In genomic region chr7:40245188-40245587, GRCm38 (mm10) we compare ENCODE assay signal across 27 mouse cellular contexts.
DNase-seq lines count a peak whose midpoint lies in the region; ATAC-seq lines count a peak whose summit lies in the region.
"Had no signal": no experiment of that assay in that cellular context is flagged by ENCODE, and none has a peak within 500 bp of the region (broad histone marks: within the 10 kb centered on the region; RNA-seq: fewer than 3 reads in every experiment).

No protein-coding gene starts in this region.

- no peaks in the 10 kb centered on the region for H3K9me3 ChIP-seq in hindbrain, embryonic 16.5 days (ENCODE audit: control insufficient read depth, low read length)
- no peaks in the 10 kb centered on the region for H3K9me3 ChIP-seq in hindbrain, embryonic 14.5 days (ENCODE audit: control insufficient read depth, low read length)
- peaks cover 21% of the 10 kb centered on the region for H3K9me3 ChIP-seq in megakaryocyte, embryonic 14.5 days
- H3K9me3 ChIP-seq in neural tube, embryonic 14.5 days (ENCODE audit: control insufficient read depth, low read length), result no peaks in the 10 kb centered on the region
- H3K9me3 ChIP-seq: embryonic facial prominence, embryonic 10.5 days; embryonic facial prominence, embryonic 12.5 days; forebrain, embryonic 10.5 days; forebrain, embryonic 12.5 days had no signal

- H3K27ac ChIP-seq in hindbrain, embryonic 16.5 days (ENCODE audit: low read depth, low read length), result no peak overlapping the region
- no peak overlapping the region for H3K27ac ChIP-seq in hindbrain, embryonic 14.5 days
- no peak overlapping the region for H3K27ac ChIP-seq in neural tube, embryonic 14.5 days (ENCODE audit: low read depth, low read length)
- H3K27ac ChIP-seq: embryonic facial prominence, embryonic 10.5 days; embryonic facial prominence, embryonic 12.5 days; forebrain, embryonic 10.5 days; forebrain, embryonic 12.5 days had no signal

- H3K27me3 ChIP-seq in hindbrain, embryonic 16.5 days (replicated peaks; ENCODE audit: control insufficient read depth, insufficient read depth, low read length), result no peaks in the 10 kb centered on the region
- H3K27me3 ChIP-seq in hindbrain, embryonic 14.5 days (ENCODE audit: control insufficient read depth, insufficient read depth, low read length), result no peaks in the 10 kb centered on the region
- no peaks in the 10 kb centered on the region for H3K27me3 ChIP-seq in megakaryocyte, embryonic 14.5 days (replicated peaks)
- H3K27me3 ChIP-seq in neural tube, embryonic 14.5 days (ENCODE audit: control insufficient read depth, insufficient read depth, low read length), result no peaks in the 10 kb centered on the region
- H3K27me3 ChIP-seq: CH12.LX; embryonic facial prominence, embryonic 12.5 days; forebrain, embryonic 12.5 days; Patski had no signal

- H3K36me3 ChIP-seq in hindbrain, embryonic 16.5 days (ENCODE audit: control insufficient read depth, insufficient read depth, low read length), result no peaks in the 10 kb centered on the region
- no peaks in the 10 kb centered on the region for H3K36me3 ChIP-seq in hindbrain, embryonic 14.5 days (replicated peaks; ENCODE audit: control insufficient read depth, insufficient read depth)
- no peaks in the 10 kb centered on the region for H3K36me3 ChIP-seq in megakaryocyte, embryonic 14.5 days (replicated peaks; ENCODE audit: low read length)
- H3K36me3 ChIP-seq in neural tube, embryonic 14.5 days (ENCODE audit: control insufficient read depth, insufficient read depth, low read length), result no peaks in the 10 kb centered on the region
- H3K36me3 ChIP-seq: embryonic facial prominence, embryonic 10.5 days; embryonic facial prominence, embryonic 12.5 days; forebrain, embryonic 10.5 days; forebrain, embryonic 12.5 days; G1E had no signal

- peak; percentile 54; the same call in 1 of the 2 replicates for ATAC-seq in hindbrain, embryonic 16.5 days
- no peak for ATAC-seq in hindbrain, embryonic 14.5 days (ENCODE audit: low FRiP score)
- no peak for ATAC-seq in megakaryocyte, adult 5-6 weeks (ENCODE audit: poor library complexity, severe bottlenecking)
- peak; percentile 76 for ATAC-seq in neural tube, embryonic 14.5 days (ENCODE audit: low read depth)
- ATAC-seq: activated CD4-positive, CD25-positive, alpha-beta regulatory T cell, adult 4 months; CD4-positive, CD25-positive, alpha-beta regulatory T cell, adult 4 months; forebrain, embryonic 14.5 days; Patski had no signal

- H3K4me2 ChIP-seq in hindbrain, embryonic 16.5 days (ENCODE audit: low read length), result no peak overlapping the region
- H3K4me2 ChIP-seq in hindbrain, embryonic 14.5 days (replicated peaks), result no peak overlapping the region
- H3K4me2 ChIP-seq in neural tube, embryonic 14.5 days (ENCODE audit: low read depth, low read length), result no peak overlapping the region
- H3K4me2 ChIP-seq: embryonic facial prominence, embryonic 12.5 days; forebrain, embryonic 12.5 days had no signal

- 72% methylated on average over 8 of the region's 8 CpGs for WGBS in hindbrain, embryonic 16.5 days
- 81% methylated on average over 8 of the region's 8 CpGs for WGBS in hindbrain, embryonic 14.5 days
- WGBS in neural tube, embryonic 14.5 days, result 74% methylated on average over 8 of the region's 8 CpGs

- no peak overlapping the region for H3K9ac ChIP-seq in hindbrain, embryonic 16.5 days (ENCODE audit: low read depth, low read length)
- H3K9ac ChIP-seq in hindbrain, embryonic 14.5 days, result no peak overlapping the region
- H3K9ac ChIP-seq in neural tube, embryonic 14.5 days (replicated peaks; ENCODE audit: low read depth, low read length), result no peak overlapping the region
- H3K9ac ChIP-seq: embryonic facial prominence, embryonic 12.5 days; forebrain, embryonic 12.5 days had no signal

- no peaks in the 10 kb centered on the region for H3K4me1 ChIP-seq in hindbrain, embryonic 16.5 days (ENCODE audit: control insufficient read depth, insufficient read depth, low read depth, low read length)
- H3K4me1 ChIP-seq in hindbrain, embryonic 14.5 days (replicated peaks; ENCODE audit: control insufficient read depth, insufficient read depth, low read length), result no peaks in the 10 kb centered on the region
- no peaks in the 10 kb centered on the region for H3K4me1 ChIP-seq in megakaryocyte, embryonic 14.5 days
- no peaks in the 10 kb centered on the region for H3K4me1 ChIP-seq in neural tube, embryonic 14.5 days (ENCODE audit: control insufficient read depth, insufficient read depth, low read length)
- H3K4me1 ChIP-seq: embryonic facial prominence, embryonic 10.5 days; embryonic facial prominence, embryonic 12.5 days; forebrain, embryonic 10.5 days; forebrain, embryonic 12.5 days had no signal

- H3K4me3 ChIP-seq in hindbrain, embryonic 16.5 days (ENCODE audit: low read length), result no peak overlapping the region
- H3K4me3 ChIP-seq in hindbrain, embryonic 14.5 days (replicated peaks; ENCODE audit: low read length), result no peak overlapping the region
- H3K4me3 ChIP-seq in megakaryocyte, embryonic 14.5 days (replicated peaks), result peak overlapping the region; percentile 54
- no peak overlapping the region for H3K4me3 ChIP-seq in neural tube, embryonic 14.5 days (ENCODE audit: low read depth, low read length)
- H3K4me3 ChIP-seq: embryonic facial prominence, embryonic 10.5 days; embryonic facial prominence, embryonic 12.5 days; forebrain, embryonic 10.5 days; forebrain, embryonic 12.5 days had no signal

- peak; percentile 73 for DNase-seq in heart, adult 11 months
- DNase-seq in heart, postnatal 25 days (ENCODE audit: low spot score), result no peak
- no peak for DNase-seq in hindbrain, embryonic 14.5 days (ENCODE audit: low spot score)
- DNase-seq in neural tube, embryonic 10.5 days (ENCODE audit: extremely low spot score, low spot score), result no peak
- DNase-seq: adrenal gland, adult 8-10 months; adrenal gland, postnatal 14 days; adrenal gland, postnatal 36 days; B cell, adult 2 months; cerebellum, adult 11-12 months; cerebellum, adult 2 months; cerebellum, adult 9-10 months; cerebellum, postnatal 10 days; cerebellum, postnatal 25 days had no signal

- intact Hi-C loops in heart, postnatal 25 days (cut with DNase I), result no loop called here

Comparison
In these comparisons a context has a peak if more than half of its experiments do, and no peak if none do; other contexts are left out.
1. ATAC-seq: peak in hindbrain, embryonic 16.5 days (single experiment) and neural tube, embryonic 14.5 days (single experiment); none in hindbrain, embryonic 14.5 days (single experiment) and megakaryocyte, adult 5-6 weeks (single experiment).